Comparison of ENCODE assay signal across 12 mouse cellular contexts in the genomic region with DNA sequence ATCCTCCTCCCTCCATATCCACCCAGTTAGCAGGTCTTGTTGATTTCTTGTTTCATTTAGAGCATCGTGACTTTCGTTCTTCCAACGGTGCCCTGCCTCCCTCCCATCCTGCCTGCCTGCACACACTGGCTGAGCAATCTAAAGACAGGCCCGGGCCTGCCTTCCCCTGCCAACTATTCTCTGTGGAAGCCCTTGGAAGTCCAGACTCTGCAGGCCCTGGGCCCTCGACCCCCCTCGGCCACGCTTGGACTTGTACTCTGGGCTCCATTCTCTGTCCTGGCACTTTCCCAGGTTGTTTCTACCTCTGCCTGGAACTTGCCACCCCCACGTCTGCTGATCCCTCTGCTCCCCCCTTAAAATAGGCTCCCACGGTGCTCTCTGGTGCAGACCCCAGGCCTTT. TPM values are rescaled to one million over a fixed set of nuclear protein-coding genes. Genes with fewer than 3 reads are reported as not detected.
A peak's percentile ranks its signal among the peaks of the same experiment; 100 is the strongest.
DNase-seq lines count a peak whose midpoint lies in the region; ATAC-seq lines count a peak whose summit lies in the region.
"Had no signal": no experiment of that assay in that cellular context is flagged by ENCODE, and none has a peak within 500 bp of the region (broad histone marks: within the 10 kb centered on the region; RNA-seq: fewer than 3 reads in every experiment).

No protein-coding gene starts in this region.

- peaks cover 43 to 84% of the 10 kb centered on the region in 2 experiments for H3K4me1 ChIP-seq in heart, embryonic 14.5 days (ENCODE audit: control insufficient read depth in 2 of 2, insufficient read depth in 2 of 2, low read length in 2 of 2)
- peaks cover 66% of the 10 kb centered on the region for H3K4me1 ChIP-seq in midbrain, embryonic 10.5 days
- peaks cover 12% of the 10 kb centered on the region for H3K4me1 ChIP-seq in midbrain, embryonic 15.5 days
- peaks cover 25% of the 10 kb centered on the region for H3K4me1 ChIP-seq in hindbrain, embryonic 16.5 days (ENCODE audit: control insufficient read depth, insufficient read depth, low read depth, low read length)
- peaks cover 59% of the 10 kb centered on the region for H3K4me1 ChIP-seq in stomach, embryonic 14.5 days (ENCODE audit: control insufficient read depth, insufficient read depth, low read length)

- no peaks in the 10 kb centered on the region for H3K27me3 ChIP-seq in heart, embryonic 14.5 days (ENCODE audit: control insufficient read depth, insufficient read depth, low read length)
- H3K27me3 ChIP-seq in midbrain, embryonic 10.5 days (ENCODE audit: low read depth, poor library complexity, severe bottlenecking), result no peaks in the 10 kb centered on the region
- H3K27me3 ChIP-seq in midbrain, embryonic 15.5 days (replicated peaks), result no peaks in the 10 kb centered on the region
- no peaks in the 10 kb centered on the region for H3K27me3 ChIP-seq in hindbrain, embryonic 16.5 days (replicated peaks; ENCODE audit: control insufficient read depth, insufficient read depth, low read length)
- H3K27me3 ChIP-seq in stomach, embryonic 14.5 days (ENCODE audit: control insufficient read depth, insufficient read depth, low read length), result no peaks in the 10 kb centered on the region

- no peak overlapping the region for H3K4me2 ChIP-seq in heart, embryonic 14.5 days (ENCODE audit: low read length)
- H3K4me2 ChIP-seq in midbrain, embryonic 15.5 days, result no peak overlapping the region
- H3K4me2 ChIP-seq in hindbrain, embryonic 16.5 days (ENCODE audit: low read length), result no peak overlapping the region
- no peak overlapping the region for H3K4me2 ChIP-seq in stomach, embryonic 14.5 days (replicated peaks; ENCODE audit: low read depth, low read length)

- no peaks in the 10 kb centered on the region for H3K9me3 ChIP-seq in heart, embryonic 14.5 days (ENCODE audit: control insufficient read depth, low read length)
- no peaks in the 10 kb centered on the region for H3K9me3 ChIP-seq in midbrain, embryonic 10.5 days (replicated peaks)
- H3K9me3 ChIP-seq in midbrain, embryonic 15.5 days, result no peaks in the 10 kb centered on the region
- H3K9me3 ChIP-seq in hindbrain, embryonic 16.5 days (ENCODE audit: control insufficient read depth, low read length), result no peaks in the 10 kb centered on the region
- no peaks in the 10 kb centered on the region for H3K9me3 ChIP-seq in stomach, embryonic 14.5 days (ENCODE audit: control insufficient read depth, low read depth, low read length)

- H3K36me3 ChIP-seq in heart, embryonic 14.5 days (ENCODE audit: control insufficient read depth, insufficient read depth, low read length), result peaks cover 9% of the 10 kb centered on the region
- H3K36me3 ChIP-seq in midbrain, embryonic 10.5 days, result no peaks in the 10 kb centered on the region
- H3K36me3 ChIP-seq in midbrain, embryonic 15.5 days (replicated peaks), result no peaks in the 10 kb centered on the region
- no peaks in the 10 kb centered on the region for H3K36me3 ChIP-seq in hindbrain, embryonic 16.5 days (ENCODE audit: control insufficient read depth, insufficient read depth, low read length)
- H3K36me3 ChIP-seq in stomach, embryonic 14.5 days (ENCODE audit: control insufficient read depth, insufficient read depth, low read length), result no peaks in the 10 kb centered on the region

- H3K4me3 ChIP-seq in heart, embryonic 14.5 days (ENCODE audit: control insufficient read depth in 1 of 2, insufficient read depth in 1 of 2, low read depth in 1 of 2, low read length in 2 of 2), result no peak overlapping the region
- no peak overlapping the region for H3K4me3 ChIP-seq in midbrain, embryonic 10.5 days
- H3K4me3 ChIP-seq in midbrain, embryonic 15.5 days, result no peak overlapping the region
- H3K4me3 ChIP-seq in hindbrain, embryonic 16.5 days (ENCODE audit: low read length), result no peak overlapping the region
- H3K4me3 ChIP-seq in stomach, embryonic 14.5 days (ENCODE audit: low read depth, low read length), result no peak overlapping the region

- WGBS in heart, embryonic 14.5 days, result 77% methylated on average over 9 of the region's 9 CpGs
- 86% methylated on average over 9 of the region's 9 CpGs for WGBS in midbrain, embryonic 10.5 days
- WGBS in midbrain, embryonic 15.5 days, result 74% methylated on average over 9 of the region's 9 CpGs
- 68% methylated on average over 9 of the region's 9 CpGs for WGBS in hindbrain, embryonic 16.5 days
- 75% methylated on average over 9 of the region's 9 CpGs for WGBS in stomach, embryonic 14.5 days

- ATAC-seq in heart, embryonic 14.5 days (ENCODE audit: insufficient number of reproducible peaks, insufficient read depth, low FRiP score, low read depth), result no peak
- no peak for ATAC-seq in midbrain, embryonic 15.5 days (replicated peaks)
- ATAC-seq in hindbrain, embryonic 16.5 days, result peak; percentile 62
- ATAC-seq in stomach, embryonic 14.5 days (ENCODE audit: insufficient number of reproducible peaks, insufficient read depth, low FRiP score, low read depth), result no peak

- DNase-seq in heart, adult 18-20 months, result no peak
- DNase-seq in midbrain, embryonic 10.5 days (ENCODE audit: low spot score), result no peak
- no peak for DNase-seq in gastrocnemius, adult 8-10 months (ENCODE audit: low spot score in 2 of 2)
- no peak for DNase-seq in frontal cortex, postnatal 10 days (ENCODE audit: low spot score in 2 of 2)
- DNase-seq: thymus, postnatal 25 days had no signal

- H3K27ac ChIP-seq in heart, embryonic 14.5 days (replicated peaks in 1 of 2; ENCODE audit: control insufficient read depth in 1 of 2, insufficient read depth in 1 of 2, low read depth in 2 of 2, low read length in 2 of 2), result no peak overlapping the region
- H3K27ac ChIP-seq in midbrain, embryonic 10.5 days (replicated peaks), result 0 out of 2 replicates have a peak overlapping the region, but pooled peaks have one; percentile 18
- H3K27ac ChIP-seq in midbrain, embryonic 15.5 days, result no peak overlapping the region
- peak overlapping the region; percentile 8; the same call in 1 of the 2 replicates for H3K27ac ChIP-seq in hindbrain, embryonic 16.5 days (ENCODE audit: low read depth, low read length)
- peak overlapping the region; percentile 30; the same call in 1 of the 2 replicates for H3K27ac ChIP-seq in stomach, embryonic 14.5 days (ENCODE audit: low read length)

- H3K9ac ChIP-seq in heart, embryonic 14.5 days (ENCODE audit: low read length), result 0 out of 2 replicates have a peak overlapping the region, but pooled peaks have one; percentile 25
- H3K9ac ChIP-seq in midbrain, embryonic 15.5 days, result no peak overlapping the region
- 0 out of 2 replicates have a peak overlapping the region, but pooled peaks have one; percentile 38 for H3K9ac ChIP-seq in hindbrain, embryonic 16.5 days (ENCODE audit: low read depth, low read length)
- H3K9ac ChIP-seq in stomach, embryonic 14.5 days (replicated peaks; ENCODE audit: low read depth, low read length), result no peak overlapping the region

RNA-seq across cellular contexts. Expression of a gene that starts 19.5 kb away (rescaled TPM):
- polyA plus RNA-seq in heart, embryonic 14.5 days (2014; fragmentation: Nextera tagmentation; extraction: Ambion mirVana), result 14.4 and 19.1 TPM in 2 replicates
- 10 to 100 TPM; 34.0 to 35.1 TPM for total RNA-seq in heart, adult 18-20 months (2021)
- polyA plus RNA-seq in midbrain, embryonic 10.5 days (2016; fragmentation: Nextera tagmentation; extraction: Ambion mirVana), result 27.9 and 28.9 TPM in 2 replicates
- 20.4 and 20.9 TPM in 2 replicates for polyA plus RNA-seq in midbrain, embryonic 15.5 days (2015; fragmentation: Nextera tagmentation; extraction: Ambion mirVana)
- polyA plus RNA-seq in hindbrain, embryonic 16.5 days (2015; fragmentation: Nextera tagmentation; extraction: Ambion mirVana), result 19.1 and 23.9 TPM in 2 replicates
- 15.9 and 17.7 TPM in 2 replicates for polyA plus RNA-seq in stomach, embryonic 14.5 days (2014; fragmentation: Nextera tagmentation; extraction: Ambion mirVana)
- 10 to 100 TPM; 76.0 to 89.9 (median 78.1) TPM for total RNA-seq in gastrocnemius, adult 8-10 months (2022)

RNA-seq across cellular contexts. Expression of a gene that starts 33.3 kb away (rescaled TPM):
- 1,183 and 1,268 TPM in 2 replicates for polyA plus RNA-seq in heart, embryonic 14.5 days (2014; fragmentation: Nextera tagmentation; extraction: Ambion mirVana)
- 100 to 1,000 TPM; 624 to 648 TPM for total RNA-seq in heart, adult 18-20 months (2021)
- polyA plus RNA-seq in midbrain, embryonic 10.5 days (2016; fragmentation: Nextera tagmentation; extraction: Ambion mirVana), result 1,126 and 1,338 TPM in 2 replicates
- 811 and 847 TPM in 2 replicates for polyA plus RNA-seq in midbrain, embryonic 15.5 days (2015; fragmentation: Nextera tagmentation; extraction: Ambion mirVana)
- polyA plus RNA-seq in hindbrain, embryonic 16.5 days (2015; fragmentation: Nextera tagmentation; extraction: Ambion mirVana), result 814 and 834 TPM in 2 replicates
- polyA plus RNA-seq in stomach, embryonic 14.5 days (2014; fragmentation: Nextera tagmentation; extraction: Ambion mirVana), result 1,866 and 1,880 TPM in 2 replicates
- total RNA-seq in gastrocnemius, adult 8-10 months (2022), result 100 to 1,000 TPM; 566 to 724 (median 629) TPM

RNA-seq across cellular contexts. Expression of a gene that starts 39.1 kb away (rescaled TPM):
- 25.2 and 26.3 TPM in 2 replicates for polyA plus RNA-seq in heart, embryonic 14.5 days (2014; fragmentation: Nextera tagmentation; extraction: Ambion mirVana)
- 10 to 100 TPM; 39.1 to 41.5 TPM for total RNA-seq in heart, adult 18-20 months (2021)
- 52.5 and 61.2 TPM in 2 replicates for polyA plus RNA-seq in midbrain, embryonic 10.5 days (2016; fragmentation: Nextera tagmentation; extraction: Ambion mirVana)
- polyA plus RNA-seq in midbrain, embryonic 15.5 days (2015; fragmentation: Nextera tagmentation; extraction: Ambion mirVana), result 48.3 and 53.4 TPM in 2 replicates
- polyA plus RNA-seq in hindbrain, embryonic 16.5 days (2015; fragmentation: Nextera tagmentation; extraction: Ambion mirVana), result 32.2 and 39.3 TPM in 2 replicates
- polyA plus RNA-seq in stomach, embryonic 14.5 days (2014; fragmentation: Nextera tagmentation; extraction: Ambion mirVana), result 42.3 TPM in 2 replicates
- 10 to 100 TPM; 28.1 to 31.2 (median 30.6) TPM for total RNA-seq in gastrocnemius, adult 8-10 months (2022)

RNA-seq across cellular contexts. Expression of a gene that starts 41.4 kb away (rescaled TPM):
- polyA plus RNA-seq in heart, embryonic 14.5 days (2014; fragmentation: Nextera tagmentation; extraction: Ambion mirVana), result 19.2 and 22.5 TPM in 2 replicates
- 10 to 100 TPM; 13.6 to 19.5 TPM for total RNA-seq in heart, adult 18-20 months (2021)
- 15.2 and 17.0 TPM in 2 replicates for polyA plus RNA-seq in midbrain, embryonic 10.5 days (2016; fragmentation: Nextera tagmentation; extraction: Ambion mirVana)
- 31.6 and 32.6 TPM in 2 replicates for polyA plus RNA-seq in midbrain, embryonic 15.5 days (2015; fragmentation: Nextera tagmentation; extraction: Ambion mirVana)
- 24.8 and 26.8 TPM in 2 replicates for polyA plus RNA-seq in hindbrain, embryonic 16.5 days (2015; fragmentation: Nextera tagmentation; extraction: Ambion mirVana)
- polyA plus RNA-seq in stomach, embryonic 14.5 days (2014; fragmentation: Nextera tagmentation; extraction: Ambion mirVana), result 20.9 and 23.5 TPM in 2 replicates
- 10 to 100 TPM in 1 of 4 experiments, 1 to 10 TPM in 3; 7.2 to 13.5 (median 9.4) TPM for total RNA-seq in gastrocnemius, adult 8-10 months (2022)

RNA-seq across cellular contexts. Expression of a gene that starts 59.9 kb away (rescaled TPM):
- polyA plus RNA-seq in heart, embryonic 14.5 days (2014; fragmentation: Nextera tagmentation; extraction: Ambion mirVana), result not detected in 2 replicates
- not detected for total RNA-seq in heart, adult 18-20 months (2021)
- polyA plus RNA-seq in midbrain, embryonic 10.5 days (2016; fragmentation: Nextera tagmentation; extraction: Ambion mirVana), result 0.41 and 0.62 TPM in 2 replicates
- not detected in 2 replicates for polyA plus RNA-seq in midbrain, embryonic 15.5 days (2015; fragmentation: Nextera tagmentation; extraction: Ambion mirVana)
- not detected in 2 replicates for polyA plus RNA-seq in hindbrain, embryonic 16.5 days (2015; fragmentation: Nextera tagmentation; extraction: Ambion mirVana)
- polyA plus RNA-seq in stomach, embryonic 14.5 days (2014; fragmentation: Nextera tagmentation; extraction: Ambion mirVana), result 16.7 and 20.2 TPM in 2 replicates
- total RNA-seq in gastrocnemius, adult 8-10 months (2022), result not detected
- total RNA-seq: gastrocnemius, adult 18-20 months; megakaryocyte-erythroid progenitor cell, adult 5-6 weeks had no signal
- polyA plus RNA-seq: limb, embryonic 14.5 days had no signal

Comparison
In these comparisons a context has a peak if more than half of its experiments do, and no peak if none do; other contexts are left out.
1. H3K27ac ChIP-seq: peak in midbrain, embryonic 10.5 days (single experiment), hindbrain, embryonic 16.5 days (single experiment) and stomach, embryonic 14.5 days (single experiment); none in heart, embryonic 14.5 days (0 of 2) and midbrain, embryonic 15.5 days (single experiment).
2. H3K9ac ChIP-seq: peak in heart, embryonic 14.5 days (single experiment) and hindbrain, embryonic 16.5 days (single experiment); none in midbrain, embryonic 15.5 days (single experiment) and stomach, embryonic 14.5 days (single experiment).